7 mouse cellular contexts compared by ENCODE assay signal in the genomic region with DNA sequence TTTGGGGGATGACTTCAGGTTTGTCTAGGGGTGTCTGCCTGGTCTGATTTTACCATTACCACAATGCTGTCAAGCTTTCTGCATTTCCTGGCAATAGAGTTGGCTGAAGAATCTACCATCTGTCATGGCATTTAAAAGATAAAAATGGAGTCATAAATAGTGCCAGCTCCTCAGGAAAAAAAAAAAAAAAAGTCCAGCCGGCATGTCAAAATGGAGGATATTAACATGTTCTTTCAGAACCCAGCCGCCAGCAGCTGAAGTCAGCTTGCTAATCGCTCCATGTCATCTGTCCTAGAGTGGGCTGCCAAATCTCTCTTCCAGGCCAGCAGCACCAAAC.
DNase-seq lines count a peak whose midpoint lies in the region; ATAC-seq and TF ChIP-seq lines count a peak whose summit lies in the region.

No protein-coding gene starts in this region.

- H3K9ac ChIP-seq in hindbrain, embryonic 16.5 days (ENCODE audit: low read depth, low read length), result no peak overlapping the region; the same call in 1 of the 2 replicates
- no peak overlapping the region for H3K9ac ChIP-seq in midbrain, embryonic 15.5 days

- H3K4me3 ChIP-seq in cerebellum, adult 2 months (replicated peaks; ENCODE audit: insufficient read depth, low read depth, low read length), result peak overlapping the region; percentile 20
- H3K4me3 ChIP-seq in hindbrain, embryonic 16.5 days (ENCODE audit: low read length), result no peak overlapping the region
- no peak overlapping the region for H3K4me3 ChIP-seq in midbrain, embryonic 15.5 days

- H3K4me1 ChIP-seq in cerebellum, adult 2 months (ENCODE audit: control insufficient read depth, insufficient read depth, low read length), result peaks cover 21% of the 10 kb centered on the region
- peaks cover 12% of the 10 kb centered on the region for H3K4me1 ChIP-seq in hindbrain, embryonic 16.5 days (ENCODE audit: control insufficient read depth, insufficient read depth, low read depth, low read length)
- 0 out of 2 replicates have a peak, but pooled peaks cover 9% of the 10 kb centered on the region for H3K4me1 ChIP-seq in midbrain, embryonic 15.5 days

- 3% methylated on average over 3 of the region's 3 CpGs for WGBS in cerebellum, adult 2 months
- 22% methylated on average over 3 of the region's 3 CpGs for WGBS in hindbrain, embryonic 16.5 days
- 20% methylated on average over 3 of the region's 3 CpGs for WGBS in midbrain, embryonic 15.5 days

- no peaks in the 10 kb centered on the region for H3K9me3 ChIP-seq in hindbrain, embryonic 16.5 days (ENCODE audit: control insufficient read depth, low read length)
- H3K9me3 ChIP-seq in midbrain, embryonic 15.5 days, result no peaks in the 10 kb centered on the region

- peak overlapping the region; percentile 34 for H3K4me2 ChIP-seq in hindbrain, embryonic 16.5 days (ENCODE audit: low read length)
- no peak overlapping the region for H3K4me2 ChIP-seq in midbrain, embryonic 15.5 days

- H3K27me3 ChIP-seq in cerebellum, adult 2 months (ENCODE audit: control insufficient read depth, insufficient read depth, low read length), result no peaks in the 10 kb centered on the region
- H3K27me3 ChIP-seq in hindbrain, embryonic 16.5 days (replicated peaks; ENCODE audit: control insufficient read depth, insufficient read depth, low read length), result no peaks in the 10 kb centered on the region
- H3K27me3 ChIP-seq in midbrain, embryonic 15.5 days (replicated peaks), result no peaks in the 10 kb centered on the region

- peak overlapping the region; percentile 94 for H3K27ac ChIP-seq in cerebellum, adult 2 months (ENCODE audit: insufficient read depth, low read length)
- H3K27ac ChIP-seq in hindbrain, embryonic 16.5 days (ENCODE audit: low read depth, low read length), result peak overlapping the region; percentile 81
- peak overlapping the region; percentile 67 for H3K27ac ChIP-seq in midbrain, embryonic 15.5 days

- no peak for TF ChIP-seq POLR2A in brain, embryonic 14.5 days (IDR thresholded peaks at IDR 0.05; ENCODE audit: borderline replicate concordance, extremely low read depth, insufficient read depth, insufficient read length, poor library complexity, severe bottlenecking)
- TF ChIP-seq POLR2A in cerebellum, adult 2 months (IDR thresholded peaks at IDR 0.05; ENCODE audit: borderline replicate concordance, insufficient read depth, low read length), result no peak

- H3K36me3 ChIP-seq in hindbrain, embryonic 16.5 days (ENCODE audit: control insufficient read depth, insufficient read depth, low read length), result no peaks in the 10 kb centered on the region
- H3K36me3 ChIP-seq in midbrain, embryonic 15.5 days (replicated peaks), result no peaks in the 10 kb centered on the region

- TF ChIP-seq CTCF in brain, embryonic 14.5 days (IDR thresholded peaks at IDR 0.05; ENCODE audit: borderline replicate concordance, extremely low read depth, insufficient read depth, insufficient read length), result no peak
- no peak for TF ChIP-seq CTCF in cerebellum, adult 2 months (IDR thresholded peaks at IDR 0.05; ENCODE audit: borderline replicate concordance, insufficient read depth, low read depth, low read length)

- ATAC-seq in hindbrain, embryonic 16.5 days, result peak; percentile 71
- peak; percentile 55 for ATAC-seq in midbrain, embryonic 15.5 days (replicated peaks)

- peak; percentile 96 for DNase-seq in brain, embryonic 14.5 days (ENCODE audit: low read depth)
- peak; percentile 70 to 89 for DNase-seq in cerebellum, adult 2 months
- DNase-seq in kidney, postnatal 25 days, result no peak
- no peak for DNase-seq in kidney, adult 18-20 months
- no peak for DNase-seq in kidney, postnatal 14 days

Comparison
In these comparisons a context has a peak if more than half of its experiments do, and no peak if none do; other contexts are left out.
1. DNase-seq: peak in brain, embryonic 14.5 days (single experiment) and cerebellum, adult 2 months (2 of 2); none in kidney, postnatal 25 days (0 of 2), kidney, adult 18-20 months (single experiment) and kidney, postnatal 14 days (single experiment).
2. Peak in every context shown above with its lines, with median percentiles within 50 percentile points of each other: H3K27ac ChIP-seq.